Mouse (Mus musculus) liver, embryonic 14.5 days (tissue): Measurements from ENCODE around the gene Gm17428.

ENCODE experiments used
- CTCF ChIP-seq: IDR thresholded peaks from 2 replicates; pipeline ENCODE4 v1.5.1; 2016; ENCODE audit warnings: antibody characterized with exemption, low read depth, control low read depth
- EP300 ChIP-seq: IDR thresholded peaks from 2 replicates; pipeline ENCODE4 v1.6.1; 2016; ENCODE audit warnings: antibody characterized with exemption, low read depth

DNA sequence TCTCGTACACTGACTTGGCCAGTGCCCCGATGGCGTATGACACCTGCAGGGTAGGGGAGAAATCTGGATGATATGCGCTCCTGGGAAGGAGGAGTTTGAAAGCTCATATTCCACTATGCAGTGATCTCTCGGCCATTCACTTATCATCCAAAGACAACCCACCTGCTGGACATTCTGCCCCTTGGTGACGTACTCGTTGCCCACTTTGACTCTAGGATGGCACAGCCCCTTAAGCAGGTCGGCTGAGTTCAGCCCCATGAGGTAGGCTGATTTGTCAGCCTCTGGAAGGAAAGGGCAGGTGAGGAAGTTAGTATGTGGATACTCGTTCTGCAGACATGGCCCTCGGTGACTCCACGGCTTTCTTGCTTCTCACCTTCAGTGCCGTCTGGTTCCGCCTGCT, 12.1 kb downstream of the Gm17428 start:
- TF ChIP-seq CTCF: no peak
- TF ChIP-seq EP300: no peak
